Mouse (Mus musculus): Measurements from ENCODE around the gene Plcd3. TPM values are rescaled to one million over a fixed set of nuclear protein-coding genes. Genes with fewer than 3 reads are reported as not detected.

The Plcd3 gene
- polyA plus RNA-seq, 1 experiment from 2014 or later = 1.2 TPM

- 76% methylated on average over 6 of the region's 6 CpGs for WGBS
- peaks cover 18% of the 10 kb centered on the region for H3K27me3 ChIP-seq (ENCODE audit: control insufficient read depth, insufficient read depth, low read length)
- 0 out of 2 replicates have a peak, but pooled peaks cover 4% of the 10 kb centered on the region for H3K4me1 ChIP-seq (ENCODE audit: control insufficient read depth, insufficient read depth, low read length)
- DNase-seq (ENCODE audit: low spot score) = no peak
- H3K9me3 ChIP-seq (ENCODE audit: control insufficient read depth, low read length) = no peaks in the 10 kb centered on the region
- no peak overlapping the region for H3K4me2 ChIP-seq (ENCODE audit: low read depth, severe bottlenecking)
- H3K36me3 ChIP-seq (ENCODE audit: control insufficient read depth, insufficient read depth, low read length) = no peaks in the 10 kb centered on the region
- H3K4me3 ChIP-seq (ENCODE audit: low read depth, low read length) = no peak overlapping the region
- ATAC-seq (ENCODE audit: insufficient number of reproducible peaks, low FRiP score, low TSS enrichment, low read depth) = no peak
- H3K9ac ChIP-seq (ENCODE audit: low read length) = no peak overlapping the region
- no peak overlapping the region for H3K27ac ChIP-seq (replicated peaks; ENCODE audit: low read depth, low read length)
These were observed 4.4 kb upstream of the Plcd3 start for GRCm38 (mm10) chr11:103105810-103106209.

GRCm38 (mm10) chr11:103105180-103105725, 3.8 kb upstream of the Plcd3 start:
- Histone ChIP-seq H3K27me3 (ENCODE audit: control insufficient read depth, insufficient read depth, low read length) (peaks cover 23% of the 10 kb centered on the region), H3K4me3 (ENCODE audit: low read depth, low read length) (no peak overlapping the region), H3K36me3 (ENCODE audit: control insufficient read depth, insufficient read depth, low read length) (no peaks in the 10 kb centered on the region), H3K9ac (ENCODE audit: low read length) (no peak overlapping the region), H3K4me1 (ENCODE audit: control insufficient read depth, insufficient read depth, low read length) (0 out of 2 replicates have a peak, but pooled peaks cover 4% of the 10 kb centered on the region), H3K4me2 (ENCODE audit: low read depth, severe bottlenecking) (no peak overlapping the region), H3K9me3 (ENCODE audit: control insufficient read depth, low read length) (no peaks in the 10 kb centered on the region), H3K27ac (replicated peaks; ENCODE audit: low read depth, low read length) (no peak overlapping the region)
- ATAC-seq (ENCODE audit: insufficient number of reproducible peaks, low FRiP score, low TSS enrichment, low read depth) (no peak), DNase-seq (ENCODE audit: low spot score) (no peak)
- 57% methylated on average over 14 of the region's 14 CpGs for WGBS

GRCm38 (mm10) chr11:103104469-103104868, 3.0 kb upstream of the Plcd3 start:
- no peak overlapping the region for H3K4me3 ChIP-seq (ENCODE audit: low read depth, low read length)
- no peak overlapping the region for H3K4me2 ChIP-seq (ENCODE audit: low read depth, severe bottlenecking)
- WGBS = 80% methylated on average over 7 of the region's 7 CpGs
- ATAC-seq (ENCODE audit: insufficient number of reproducible peaks, low FRiP score, low TSS enrichment, low read depth) (no peak), DNase-seq (ENCODE audit: low spot score) (no peak)
- H3K27me3 ChIP-seq (ENCODE audit: control insufficient read depth, insufficient read depth, low read length) = peaks cover 29% of the 10 kb centered on the region
- H3K36me3 ChIP-seq (ENCODE audit: control insufficient read depth, insufficient read depth, low read length) = no peaks in the 10 kb centered on the region
- H3K9ac ChIP-seq (ENCODE audit: low read length) = no peak overlapping the region
- H3K27ac ChIP-seq (replicated peaks; ENCODE audit: low read depth, low read length) = no peak overlapping the region
- H3K4me1 ChIP-seq (ENCODE audit: control insufficient read depth, insufficient read depth, low read length) = 0 out of 2 replicates have a peak, but pooled peaks cover 4% of the 10 kb centered on the region
- H3K9me3 ChIP-seq (ENCODE audit: control insufficient read depth, low read length) = no peaks in the 10 kb centered on the region

- Histone ChIP-seq H3K4me3 (ENCODE audit: low read depth, low read length) (peak overlapping the region; percentile 30; the same call in 1 of the 2 replicates), H3K4me1 (ENCODE audit: control insufficient read depth, insufficient read depth, low read length) (0 out of 2 replicates have a peak, but pooled peaks cover 7% of the 10 kb centered on the region), H3K4me2 (ENCODE audit: low read depth, severe bottlenecking) (peak overlapping the region; percentile 84), H3K36me3 (ENCODE audit: control insufficient read depth, insufficient read depth, low read length) (no peaks in the 10 kb centered on the region), H3K27ac (replicated peaks; ENCODE audit: low read depth, low read length) (no peak overlapping the region), H3K27me3 (ENCODE audit: control insufficient read depth, insufficient read depth, low read length) (peaks cover 29% of the 10 kb centered on the region), H3K9ac (ENCODE audit: low read length) (no peak overlapping the region), H3K9me3 (ENCODE audit: control insufficient read depth, low read length) (no peaks in the 10 kb centered on the region)
- 56% methylated on average over 8 of the region's 8 CpGs for WGBS
- DNase-seq (ENCODE audit: low spot score) (no peak), ATAC-seq (ENCODE audit: insufficient number of reproducible peaks, low FRiP score, low TSS enrichment, low read depth) (no peak)
These were observed 2.2 kb upstream of the Plcd3 start for GRCm38 (mm10) chr11:103103621-103104020.

- peak overlapping the region; percentile 84 for H3K4me2 ChIP-seq (ENCODE audit: low read depth, severe bottlenecking)
- WGBS = under 1% methylated on average over 35 of the region's 35 CpGs
- H3K4me1 ChIP-seq (ENCODE audit: control insufficient read depth, insufficient read depth, low read length) = 0 out of 2 replicates have a peak, but pooled peaks cover 7% of the 10 kb centered on the region
- no peaks in the 10 kb centered on the region for H3K9me3 ChIP-seq (ENCODE audit: control insufficient read depth, low read length)
- no peaks in the 10 kb centered on the region for H3K36me3 ChIP-seq (ENCODE audit: control insufficient read depth, insufficient read depth, low read length)
- peak overlapping the region; percentile 30 for H3K4me3 ChIP-seq (ENCODE audit: low read depth, low read length)
- no peak overlapping the region for H3K27ac ChIP-seq (replicated peaks; ENCODE audit: low read depth, low read length)
- H3K27me3 ChIP-seq (ENCODE audit: control insufficient read depth, insufficient read depth, low read length) = peaks cover 29% of the 10 kb centered on the region
- DNase-seq (ENCODE audit: low spot score) (peak; percentile 98), ATAC-seq (ENCODE audit: insufficient number of reproducible peaks, low FRiP score, low TSS enrichment, low read depth) (peak; percentile 58)
- 0 out of 2 replicates have a peak overlapping the region, but pooled peaks have one; percentile 27 for H3K9ac ChIP-seq (ENCODE audit: low read length)
These were observed 1.4 kb upstream of the Plcd3 start for GRCm38 (mm10) chr11:103102725-103103349.

GRCm38 (mm10) chr11:103101866-103102501, 526 bp upstream of the Plcd3 start:
- Histone ChIP-seq H3K4me2 (ENCODE audit: low read depth, severe bottlenecking) (peak overlapping the region; percentile 84), H3K4me3 (ENCODE audit: low read depth, low read length) (peak overlapping the region; percentile 52), H3K9ac (ENCODE audit: low read length) (peak overlapping the region; percentile 12; the same call in 1 of the 2 replicates), H3K27me3 (ENCODE audit: control insufficient read depth, insufficient read depth, low read length) (peaks cover 29% of the 10 kb centered on the region), H3K4me1 (ENCODE audit: control insufficient read depth, insufficient read depth, low read length) (peaks cover 13% of the 10 kb centered on the region), H3K27ac (replicated peaks; ENCODE audit: low read depth, low read length) (no peak overlapping the region), H3K9me3 (ENCODE audit: control insufficient read depth, low read length) (no peaks in the 10 kb centered on the region), H3K36me3 (ENCODE audit: control insufficient read depth, insufficient read depth, low read length) (no peaks in the 10 kb centered on the region)
- peak; percentile 36; the same call in 1 of the 2 replicates for ATAC-seq (ENCODE audit: insufficient number of reproducible peaks, low FRiP score, low TSS enrichment, low read depth)
- WGBS = 4% methylated on average over 30 of the region's 30 CpGs
- peak; percentile 62 for DNase-seq (ENCODE audit: low spot score)

- H3K27ac ChIP-seq (replicated peaks; ENCODE audit: low read depth, low read length) = no peak overlapping the region
- no peak overlapping the region for H3K9ac ChIP-seq (ENCODE audit: low read length)
- H3K4me3 ChIP-seq (ENCODE audit: low read depth, low read length) = no peak overlapping the region; the same call in 1 of the 2 replicates
- ATAC-seq (ENCODE audit: insufficient number of reproducible peaks, low FRiP score, low TSS enrichment, low read depth) (no peak), DNase-seq (ENCODE audit: low spot score) (no peak)
- WGBS = 67% methylated on average over 8 of the region's 8 CpGs
- H3K9me3 ChIP-seq (ENCODE audit: control insufficient read depth, low read length) = no peaks in the 10 kb centered on the region
- peaks cover 29% of the 10 kb centered on the region for H3K27me3 ChIP-seq (ENCODE audit: control insufficient read depth, insufficient read depth, low read length)
- H3K36me3 ChIP-seq (ENCODE audit: control insufficient read depth, insufficient read depth, low read length) = no peaks in the 10 kb centered on the region
- H3K4me1 ChIP-seq (ENCODE audit: control insufficient read depth, insufficient read depth, low read length) = peaks cover 16% of the 10 kb centered on the region
- no peak overlapping the region for H3K4me2 ChIP-seq (ENCODE audit: low read depth, severe bottlenecking)
These were observed 1.1 kb downstream of the Plcd3 start for GRCm38 (mm10) chr11:103100361-103100760.

GRCm38 (mm10) chr11:103099352-103099940, 2.0 kb downstream of the Plcd3 start:
- DNase-seq (ENCODE audit: low spot score) (no peak), ATAC-seq (ENCODE audit: insufficient number of reproducible peaks, low FRiP score, low TSS enrichment, low read depth) (no peak)
- Histone ChIP-seq H3K4me3 (ENCODE audit: low read depth, low read length) (no peak overlapping the region), H3K9me3 (ENCODE audit: control insufficient read depth, low read length) (no peaks in the 10 kb centered on the region), H3K27me3 (ENCODE audit: control insufficient read depth, insufficient read depth, low read length) (peaks cover 29% of the 10 kb centered on the region), H3K9ac (ENCODE audit: low read length) (no peak overlapping the region), H3K36me3 (ENCODE audit: control insufficient read depth, insufficient read depth, low read length) (no peaks in the 10 kb centered on the region), H3K4me2 (ENCODE audit: low read depth, severe bottlenecking) (no peak overlapping the region), H3K4me1 (ENCODE audit: control insufficient read depth, insufficient read depth, low read length) (peaks cover 18% of the 10 kb centered on the region), H3K27ac (replicated peaks; ENCODE audit: low read depth, low read length) (no peak overlapping the region)
- WGBS = 48% methylated on average over 12 of the region's 12 CpGs

Data from limb, embryonic 11.5 days (tissue).